Mouse (Mus musculus) myocyte (in vitro differentiated cells): ENCODE measurements around the gene Fndc3b.

Experiments
- CEBPB ChIP-seq: IDR thresholded peaks from 2 replicates; pipeline ENCODE4 v1.6.1; 2011; ENCODE audit warnings: mild to moderate bottlenecking, moderate library complexity; ENCODE audit not compliant: poor library complexity, insufficient read depth, severe bottlenecking
- MAX ChIP-seq: IDR thresholded peaks from one replicate; pipeline ENCODE4 v1.6.1; 2011; ENCODE audit warnings: low read depth, mild to moderate bottlenecking, control low read depth
- POLR2A ChIP-seq: IDR thresholded peaks from one replicate; pipeline ENCODE4 v1.6.1; 2011; ENCODE audit warnings: low read depth, mild to moderate bottlenecking, control low read depth, moderate library complexity; ENCODE audit not compliant: insufficient read length
- POLR2AphosphoS2 ChIP-seq: IDR thresholded peaks from one replicate; pipeline ENCODE4 v1.6.1; 2011; ENCODE audit warnings: low read depth, control low read depth; ENCODE audit not compliant: insufficient read length

DNA sequence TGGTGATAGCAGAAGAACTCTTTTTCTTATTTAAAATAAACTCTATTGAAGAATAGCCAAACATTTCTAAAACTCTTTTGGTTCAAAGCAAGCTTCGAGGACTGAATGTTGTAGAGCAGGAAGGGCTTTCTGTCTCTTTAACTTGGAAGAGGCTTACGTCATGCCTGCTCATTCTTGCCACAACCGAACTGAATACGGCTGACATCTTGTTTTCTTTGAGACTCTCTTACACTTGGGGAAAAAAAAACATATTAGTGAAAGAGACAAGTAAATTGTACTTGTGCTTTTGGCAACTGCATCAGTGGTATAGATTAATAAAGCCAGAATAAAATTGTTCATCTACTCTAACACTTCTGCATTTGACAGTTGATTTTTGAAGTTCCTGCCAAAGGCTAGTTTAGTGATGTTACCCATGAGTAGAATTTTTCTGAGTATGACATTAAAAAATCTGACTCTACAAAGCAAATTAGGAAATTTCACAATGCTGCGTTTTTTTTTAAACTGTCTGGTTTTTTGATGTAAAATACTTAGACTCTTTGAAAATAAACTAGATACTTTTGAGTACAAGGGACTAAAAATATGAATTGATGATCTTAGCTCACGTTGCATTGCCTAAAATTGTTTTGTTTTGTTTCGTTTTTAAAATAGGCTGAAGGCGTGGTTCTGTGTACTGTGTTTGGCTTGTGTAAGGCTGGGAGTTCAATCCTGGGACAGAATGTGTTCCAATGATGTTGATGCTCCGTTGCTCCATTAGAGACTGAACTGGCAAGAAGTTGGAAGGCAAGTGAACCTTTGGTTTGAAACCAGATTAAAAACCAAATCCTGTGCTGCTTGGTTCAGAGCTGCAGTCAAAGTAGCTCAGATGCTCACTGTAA lies 32.4 kb upstream of the Fndc3b start:
- TF ChIP-seq MAX (no peak), POLR2AphosphoS2 (no peak), POLR2A (no peak), CEBPB (no peak)
